Mouse (Mus musculus) brain, embryonic 18.5 days (tissue): ENCODE results near the gene Ncbp3.
"Not testable (repeated sequence)": the region's sequence is repeated elsewhere in the genome, so short reads cannot be mapped to it uniquely, and the experiment has no call there.

Experiments used
- DNase-seq: peaks from one replicate; pipeline ENCODE4 v3.0.0-alpha.2; 2012; ENCODE audit warnings: low read depth, low spot score

Gene Ncbp3

DNA sequence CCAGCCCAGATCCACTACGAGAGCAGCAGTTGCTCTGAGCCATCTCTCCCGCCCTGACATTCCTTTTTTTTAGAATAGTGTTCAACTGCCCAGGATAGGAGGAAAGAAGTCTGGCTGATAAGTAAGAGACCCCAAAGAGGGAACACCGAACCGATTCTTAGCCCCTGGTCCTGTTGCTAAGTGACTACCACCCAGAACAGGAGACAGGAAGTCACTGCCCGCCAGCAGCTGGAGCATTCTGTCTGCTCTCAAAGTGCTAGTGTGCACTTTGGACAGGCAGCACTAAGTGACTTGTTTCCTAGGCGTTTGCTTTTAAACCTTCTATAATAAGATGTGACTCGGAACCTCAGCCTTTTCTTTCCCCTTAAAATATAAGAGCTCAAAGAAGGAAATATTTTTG is 37.8 kb downstream of the Ncbp3 start:
- no peak for DNase-seq

DNA sequence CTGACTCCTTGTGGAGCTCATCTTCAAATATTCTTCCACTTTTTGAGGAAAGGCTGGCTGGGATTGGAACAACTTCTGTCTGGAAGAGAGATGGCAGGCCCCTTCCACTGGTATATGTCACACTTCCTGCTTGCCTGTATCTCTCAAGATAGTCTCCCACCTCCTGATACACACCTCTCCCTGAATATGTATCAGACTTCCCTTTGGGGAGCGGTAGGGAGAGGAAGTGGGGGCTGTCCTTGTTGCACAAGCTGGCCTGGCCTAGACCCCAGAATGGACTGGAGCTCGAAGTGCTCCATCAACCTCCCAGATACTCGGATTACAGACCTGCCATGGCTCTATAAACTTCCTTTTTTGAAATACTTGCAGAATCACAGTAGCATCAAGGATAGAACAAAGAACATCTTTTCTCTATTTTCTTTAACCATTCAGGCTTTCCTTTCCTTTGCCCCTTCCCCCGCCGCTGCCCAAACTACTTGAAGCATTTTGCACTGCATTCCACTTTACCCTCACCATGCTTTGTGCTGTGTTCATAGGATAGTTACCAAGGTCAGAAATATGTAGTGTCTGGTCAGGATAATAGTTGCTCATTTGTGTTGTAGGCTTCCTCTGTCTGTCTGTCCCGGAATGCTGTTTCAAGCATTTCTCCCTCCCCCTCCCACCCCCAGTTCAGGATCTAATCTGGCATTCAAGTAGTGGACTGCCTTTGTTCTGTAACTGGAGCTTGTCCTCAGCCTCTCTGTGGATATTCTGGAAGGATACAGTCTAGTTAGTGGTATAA is 40.3 kb downstream of the Ncbp3 start:
- no peak for DNase-seq

- DNase-seq: no peak
These were observed 42.7 kb downstream of the Ncbp3 start, which contains the start of gene Itgae for GRCm38 (mm10) chr11:73090283-73090682. Gene Itgae (plus strand): TSS chr11:73090583.

- no peak for DNase-seq
These were observed 43.2 kb downstream of the Ncbp3 start for GRCm38 (mm10) chr11:73090826-73091225.

- DNase-seq: no peak
These were observed 44.5 kb downstream of the Ncbp3 start for GRCm38 (mm10) chr11:73092057-73092456.

DNA sequence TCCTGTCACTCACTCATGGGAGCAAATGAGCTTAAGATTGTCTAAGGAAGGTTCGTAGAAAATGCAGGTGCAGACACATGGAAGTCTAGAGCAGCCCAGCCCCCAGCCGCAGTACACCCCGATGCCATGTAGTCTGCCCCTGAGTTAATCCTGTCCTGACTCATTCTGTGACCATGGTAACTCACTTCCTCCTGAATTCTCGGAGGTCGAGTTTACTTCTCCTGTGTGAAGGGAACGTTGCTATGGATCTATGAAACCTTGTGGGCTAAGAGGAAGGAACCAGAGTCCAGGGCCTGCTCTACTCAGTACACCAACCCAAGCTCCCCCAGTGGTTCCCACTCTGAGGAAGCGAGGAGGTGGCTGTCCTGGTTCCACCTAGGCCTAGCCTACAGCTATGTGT is 45.3 kb downstream of the Ncbp3 start:
- no peak for DNase-seq

- DNase-seq: no peak
These were observed 46.8 kb downstream of the Ncbp3 start for GRCm38 (mm10) chr11:73094231-73094995.

DNA sequence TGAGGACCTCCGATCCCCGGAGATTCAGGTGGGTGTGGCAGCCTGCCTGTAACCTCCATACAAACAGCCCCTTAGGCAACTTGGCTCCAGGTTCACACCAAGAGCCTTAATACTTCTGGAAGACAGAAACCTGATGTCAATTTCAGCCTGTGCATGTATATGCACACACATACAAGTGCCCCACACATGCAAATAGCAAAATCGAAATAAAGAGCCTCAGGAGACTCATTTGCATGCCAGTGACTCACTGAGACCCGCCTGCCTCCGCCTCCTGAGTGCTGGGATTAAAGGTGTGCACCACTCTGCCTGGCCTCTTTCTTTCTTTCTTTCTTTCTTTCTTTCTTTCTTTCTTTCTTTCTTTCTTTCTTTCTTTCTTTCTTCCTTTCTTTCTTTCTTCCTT is 51.3 kb downstream of the Ncbp3 start:
- no peak for DNase-seq

- DNase-seq: no peak
These were observed 52.6 kb downstream of the Ncbp3 start for GRCm38 (mm10) chr11:73099976-73100750.

DNA sequence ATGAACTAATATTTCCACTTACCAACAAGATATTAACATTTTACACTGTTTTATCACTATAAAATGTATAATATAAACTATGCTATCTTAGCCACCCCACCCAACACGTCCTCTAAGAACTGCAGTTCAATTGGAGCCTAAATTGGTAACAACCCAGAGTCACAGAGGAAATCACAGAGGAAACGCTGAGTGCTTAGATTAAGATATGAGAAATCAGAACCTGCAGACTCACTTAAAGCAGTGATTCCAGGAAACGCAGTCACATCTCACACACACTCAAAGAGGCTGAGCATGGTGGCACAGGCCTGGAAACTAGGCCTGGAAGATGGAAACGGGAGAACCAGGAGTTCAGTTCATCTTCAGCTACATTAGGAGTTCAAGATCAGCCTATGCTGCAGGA is 53.7 kb downstream of the Ncbp3 start:
- no peak for DNase-seq

GRCm38 (mm10) chr11:73105246-73105645 is 57.7 kb downstream of the Ncbp3 start:
- DNase-seq: no peak

DNA sequence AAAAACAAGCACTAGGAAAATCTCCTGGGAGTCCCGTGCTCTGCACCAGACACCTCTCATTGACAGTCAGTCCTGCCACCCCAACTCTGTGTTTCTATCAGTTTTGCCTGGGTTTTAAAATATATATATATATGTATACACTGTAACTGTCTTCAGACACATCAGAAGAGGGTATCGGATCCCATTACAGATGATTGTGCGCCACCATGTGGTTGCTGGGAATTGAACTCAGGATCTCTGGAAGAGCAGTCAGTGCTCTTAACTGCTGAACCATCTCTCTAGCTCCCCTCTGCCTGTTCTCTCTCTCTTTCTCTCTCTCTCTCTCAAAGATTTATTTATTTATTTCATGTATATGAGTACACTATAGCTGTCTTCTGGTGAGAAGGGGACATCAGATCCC is 59.8 kb downstream of the Ncbp3 start:
- not testable (repeated sequence) for DNase-seq

- DNase-seq: no peak
These were observed 60.8 kb downstream of the Ncbp3 start for GRCm38 (mm10) chr11:73108195-73108897.

DNA sequence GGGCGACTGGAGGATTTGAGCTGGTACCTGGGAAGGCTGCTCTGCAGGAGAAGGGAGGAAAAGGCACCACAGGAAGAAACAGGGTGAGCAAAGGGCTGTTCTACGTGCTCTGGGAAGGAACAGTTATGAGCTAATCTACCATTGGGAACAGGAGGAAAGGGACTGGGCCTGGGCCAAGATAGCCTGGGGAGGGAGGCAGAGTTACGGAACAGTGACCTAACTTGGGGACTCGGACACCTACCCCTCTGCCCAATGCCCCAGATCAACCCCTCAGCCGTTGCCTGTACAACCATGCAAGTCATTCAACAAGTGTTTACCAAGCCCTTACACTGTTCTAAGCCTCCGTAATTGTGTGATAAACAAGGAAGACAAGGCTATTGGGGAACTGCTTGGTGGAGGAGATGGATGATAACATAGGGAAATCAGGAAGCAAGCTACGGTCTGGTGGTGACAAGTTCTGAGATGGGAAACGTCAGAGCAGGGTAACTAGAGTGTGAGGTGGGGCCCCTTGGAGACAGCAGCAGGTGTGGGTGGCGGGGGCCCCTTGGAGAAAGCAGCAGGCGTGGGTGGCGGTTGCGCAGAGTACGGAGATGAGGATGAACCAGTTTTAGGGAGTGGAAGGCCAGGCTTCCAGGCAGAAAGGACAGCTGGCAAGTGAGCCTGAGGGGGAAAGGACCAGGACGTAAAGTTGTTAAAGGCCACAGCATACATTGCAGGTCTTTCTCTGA is 61.5 kb downstream of the Ncbp3 start:
- no peak for DNase-seq

- no peak for DNase-seq
These were observed 62.4 kb downstream of the Ncbp3 start for GRCm38 (mm10) chr11:73109941-73110340.

DNA sequence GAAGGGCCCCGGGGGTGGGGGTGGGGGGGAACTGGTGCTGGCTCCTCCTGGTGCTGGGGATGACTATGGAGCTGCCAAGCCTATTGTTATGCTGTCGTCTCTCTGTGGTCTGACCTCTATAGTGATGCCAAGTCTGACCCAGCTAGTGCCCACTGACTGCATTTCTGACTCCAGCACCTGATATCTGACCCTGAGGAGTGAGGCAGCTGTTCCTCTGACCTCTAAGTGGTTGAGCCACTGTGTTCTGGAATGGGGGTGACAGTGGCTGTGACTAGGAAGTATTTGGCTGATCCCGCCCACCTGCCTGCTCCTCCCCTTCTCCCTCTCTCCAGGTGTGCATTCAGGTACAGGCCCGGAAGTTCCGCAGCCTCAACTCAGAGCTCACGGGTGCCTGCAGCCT is 63.8 kb downstream of the Ncbp3 start:
- no peak for DNase-seq

DNA sequence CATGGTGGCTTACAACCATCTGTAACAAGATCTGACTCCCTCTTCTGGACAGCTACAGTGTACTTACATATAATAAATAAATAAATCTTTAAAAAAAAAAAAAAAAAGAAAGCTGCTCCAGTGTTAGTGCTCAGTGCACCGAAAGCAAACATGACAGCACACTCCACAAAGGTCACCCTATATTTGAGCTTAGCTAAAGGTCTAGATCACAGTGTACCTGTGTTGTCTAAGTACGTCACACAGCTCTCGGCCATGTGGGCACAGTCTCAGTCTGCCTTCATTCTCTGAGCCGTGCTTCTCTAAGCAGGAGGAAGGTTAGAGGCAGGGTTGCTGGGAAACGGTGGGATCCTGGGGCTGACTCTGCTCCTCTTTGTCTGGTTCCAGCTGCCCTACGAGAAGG is 78.9 kb downstream of the Ncbp3 start:
- no peak for DNase-seq

GRCm38 (mm10) chr11:73131020-73131419 is 83.4 kb downstream of the Ncbp3 start:
- DNase-seq: no peak

GRCm38 (mm10) chr11:73132999-73133398 is 85.4 kb downstream of the Ncbp3 start:
- DNase-seq: no peak

DNA sequence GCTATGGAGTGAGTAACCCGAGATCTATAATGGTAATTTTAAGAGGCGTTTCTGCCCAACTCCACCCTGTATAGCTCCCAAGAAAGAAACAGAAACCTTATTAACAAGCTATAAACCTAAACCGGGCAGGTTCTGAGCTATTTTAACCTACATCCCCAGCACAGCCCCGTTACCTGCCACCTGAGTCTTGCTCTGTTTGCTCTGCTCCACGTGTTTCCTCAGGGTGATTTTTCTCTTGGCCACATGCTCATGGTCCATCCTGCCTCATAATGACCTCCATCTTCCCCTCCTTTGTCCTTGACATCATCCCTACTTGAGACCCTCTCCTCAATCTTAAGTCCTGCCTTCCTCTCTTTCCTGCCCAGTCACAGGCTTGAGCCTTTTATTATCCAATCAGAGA is 86.6 kb downstream of the Ncbp3 start:
- DNase-seq: no peak

DNA sequence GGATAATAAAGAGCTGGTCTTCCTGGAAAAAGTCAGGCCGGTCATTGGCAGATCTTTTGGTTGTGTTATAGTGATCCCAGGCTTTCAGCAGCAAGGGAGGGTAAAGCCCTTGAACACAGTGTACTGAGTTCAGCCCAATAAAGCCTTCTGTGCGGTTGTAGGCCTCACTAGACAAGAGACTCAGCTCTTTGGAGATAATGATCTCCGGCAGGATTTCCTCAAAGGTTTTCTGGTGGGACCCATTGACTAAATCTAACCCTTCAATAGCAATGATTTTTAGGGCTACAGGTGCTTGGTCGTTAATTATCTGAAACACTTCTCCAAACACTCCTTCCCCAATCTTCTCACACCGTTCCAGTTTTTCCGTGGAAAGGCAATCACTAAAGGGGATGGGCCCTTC is 89.0 kb downstream of the Ncbp3 start:
- no peak for DNase-seq
